Mouse (Mus musculus): ENCODE measurements around the gene Ppp4r1. TPM values are rescaled to one million over a fixed set of nuclear protein-coding genes. Genes with fewer than 3 reads are reported as not detected.

Gene Ppp4r1
- total RNA-seq, 2 experiments from 2014 or later, result 24.8 to 30.3 TPM

GRCm38 (mm10) chr17:65749803-65750202 is 32.6 kb upstream of the Ppp4r1 start:
- intact Hi-C loops (cut with DNase I), result no loop called here
- TF ChIP-seq CTCF (IDR thresholded peaks at IDR 0.05), result no peak
- no peak overlapping the region for H3K4me3 ChIP-seq
- no peak for DNase-seq
- no peak overlapping the region for H3K27ac ChIP-seq

DNA sequence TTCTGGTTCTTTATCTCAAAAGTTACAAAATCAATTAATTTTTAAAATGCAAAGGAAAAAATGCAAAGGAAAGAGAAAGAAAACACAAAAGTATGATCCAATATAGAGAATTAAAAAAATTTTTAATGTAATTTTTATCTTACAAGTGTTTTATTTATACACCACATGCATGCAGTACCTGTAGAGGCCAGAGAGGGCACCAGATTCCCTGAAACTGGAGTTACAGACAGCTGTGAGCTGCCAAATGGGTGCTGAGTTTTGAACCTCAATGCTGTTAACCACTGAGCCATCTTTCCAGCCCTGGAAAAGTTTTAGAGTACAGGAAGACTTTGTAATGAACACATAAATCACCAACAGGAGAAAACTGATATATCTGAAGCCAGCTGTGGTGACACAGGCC is 32.1 kb upstream of the Ppp4r1 start:
- peak; percentile 39; the same call in 1 of the 2 replicates for TF ChIP-seq CTCF (IDR thresholded peaks at IDR 0.05)
- DNase-seq, result no peak
- H3K27ac ChIP-seq, result no peak overlapping the region
- no peak overlapping the region for H3K4me3 ChIP-seq
- intact Hi-C loops (cut with DNase I), result no loop called here

DNA sequence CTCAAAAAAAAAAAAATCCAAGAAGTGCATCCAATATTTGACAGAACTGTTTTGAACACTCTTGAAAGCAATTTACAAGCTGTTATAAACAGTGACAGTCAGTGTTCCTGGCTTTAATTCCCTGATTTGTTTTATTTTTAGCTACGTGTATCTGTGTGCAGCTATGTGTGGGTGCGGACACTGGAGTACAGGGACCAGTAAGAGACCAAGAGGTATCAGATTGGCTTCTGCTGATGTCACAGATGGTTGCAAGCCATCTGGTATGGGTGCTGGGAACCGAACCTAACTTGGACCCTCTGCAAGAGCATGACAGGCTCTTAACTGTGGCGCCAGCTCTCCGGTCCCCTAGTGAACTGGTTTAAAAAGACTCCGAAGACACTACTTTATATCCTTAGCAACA is 29.2 kb upstream of the Ppp4r1 start:
- no peak for DNase-seq
- Histone ChIP-seq H3K4me3 (no peak overlapping the region), H3K27ac (no peak overlapping the region)
- TF ChIP-seq CTCF (IDR thresholded peaks at IDR 0.05), result no peak
- intact Hi-C loops (cut with DNase I), result no loop called here

- Histone ChIP-seq H3K4me3 (no peak overlapping the region), H3K27ac (no peak overlapping the region)
- no peak for TF ChIP-seq CTCF (IDR thresholded peaks at IDR 0.05)
- no peak for DNase-seq
- intact Hi-C loops (cut with DNase I), result no loop called here
Measured at GRCm38 (mm10) chr17:65755857-65756256, 26.5 kb upstream of the Ppp4r1 start.

GRCm38 (mm10) chr17:65757150-65757549 is 25.2 kb upstream of the Ppp4r1 start:
- no peak overlapping the region for H3K4me3 ChIP-seq
- H3K27ac ChIP-seq, result no peak overlapping the region

DNA sequence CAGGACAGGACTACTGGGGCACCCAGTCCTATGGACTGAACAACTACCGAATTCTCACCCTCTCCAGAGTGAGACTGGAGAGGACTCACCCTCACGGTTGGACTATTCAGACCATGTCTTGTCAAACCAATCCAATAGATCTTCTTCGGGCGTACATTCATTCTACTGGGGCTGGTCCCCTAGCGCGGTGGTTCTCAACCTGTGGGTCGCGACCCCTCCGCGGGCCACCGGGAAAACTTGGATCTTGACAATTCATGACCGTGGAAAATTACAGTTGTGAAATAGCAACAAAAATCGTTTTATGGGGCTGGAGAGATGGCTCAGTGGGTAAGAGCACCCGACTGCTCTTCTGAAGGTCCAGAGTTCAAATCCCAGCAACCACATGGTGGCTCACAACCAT is 19.2 kb upstream of the Ppp4r1 start:
- Histone ChIP-seq H3K27ac (no peak overlapping the region), H3K4me3 (no peak overlapping the region)
- DNase-seq, result no peak
- intact Hi-C loops (cut with DNase I), result no loop called here
- TF ChIP-seq CTCF (IDR thresholded peaks at IDR 0.05), result no peak

More at GRCm38 (mm10) chr17:65757150-65757549, 25.2 kb upstream of the Ppp4r1 start:
- no peak for TF ChIP-seq CTCF (IDR thresholded peaks at IDR 0.05)
- DNase-seq, result no peak
- intact Hi-C loops (cut with DNase I), result no loop called here

GRCm38 (mm10) chr17:65768486-65768885 is 13.9 kb upstream of the Ppp4r1 start:
- H3K4me3 ChIP-seq, result peak overlapping the region; percentile 7; the same call in 1 of the 2 replicates
- TF ChIP-seq CTCF (IDR thresholded peaks at IDR 0.05), result no peak
- intact Hi-C loops (cut with DNase I), result no loop called here
- no peak for DNase-seq
- H3K27ac ChIP-seq, result peak overlapping the region; percentile 51

GRCm38 (mm10) chr17:65770982-65771915 is 11.1 kb upstream of the Ppp4r1 start:
- Histone ChIP-seq H3K4me3 (peak overlapping the region; percentile 94), H3K27ac (peak overlapping the region; percentile 88)
- no peak for TF ChIP-seq CTCF (IDR thresholded peaks at IDR 0.05)
- intact Hi-C loops (cut with DNase I), result loop anchor here (5.0 kb wide), 2 partner anchors 64 to 159 kb away; partner anchors contain the start of gene Vapa
- DNase-seq, result peak; percentile 42

- Histone ChIP-seq H3K4me3 (peak within 1 kb of the TSS; percentile 94), H3K27ac (peak within 1 kb of the TSS; percentile 88)
- no peak for TF ChIP-seq CTCF (IDR thresholded peaks at IDR 0.05)
- peak; percentile 95 for DNase-seq
- intact Hi-C loops (cut with DNase I), result loop anchor here (5.0 kb wide), 2 partner anchors 65 to 160 kb away; partner anchors contain the start of gene Vapa
Measured at GRCm38 (mm10) chr17:65771951-65772934, 10.1 kb upstream of the Ppp4r1 start, which contains the start of gene Rab31. Gene Rab31 (minus strand): TSS chr17:65772752.

GRCm38 (mm10) chr17:65773617-65774016 is 8.8 kb upstream of the Ppp4r1 start:
- Histone ChIP-seq H3K27ac (no peak overlapping the region), H3K4me3 (no peak overlapping the region)
- peak; percentile 50 for TF ChIP-seq CTCF (IDR thresholded peaks at IDR 0.05)
- intact Hi-C loops (cut with DNase I), result loop anchor here (5.0 kb wide), 2 partner anchors 66 to 161 kb away; partner anchors contain the start of gene Vapa
- no peak for DNase-seq

- Histone ChIP-seq H3K4me3 (no peak overlapping the region), H3K27ac (no peak overlapping the region)
- intact Hi-C loops (cut with DNase I), result loop anchor here (5.0 kb wide), 2 partner anchors 67 to 162 kb away; partner anchors contain the start of gene Vapa
- DNase-seq, result no peak
- no peak for TF ChIP-seq CTCF (IDR thresholded peaks at IDR 0.05)
Measured at GRCm38 (mm10) chr17:65774439-65774838, 7.9 kb upstream of the Ppp4r1 start.

GRCm38 (mm10) chr17:65776228-65776627 is 6.1 kb upstream of the Ppp4r1 start:
- intact Hi-C loops (cut with DNase I), result no loop called here

More at GRCm38 (mm10) chr17:65776228-65776627, 6.1 kb upstream of the Ppp4r1 start:
- Histone ChIP-seq H3K4me3 (no peak overlapping the region), H3K27ac (no peak overlapping the region)
- no peak for TF ChIP-seq CTCF (IDR thresholded peaks at IDR 0.05)
- no peak for DNase-seq
